Comparison of ENCODE assay signal across 22 mouse cellular contexts in genomic region chr11:64647938-64648337, GRCm38 (mm10).
DNase-seq lines count a peak whose midpoint lies in the region; ATAC-seq and TF ChIP-seq lines count a peak whose summit lies in the region.
"Had no signal": no experiment of that assay in that cellular context is flagged by ENCODE, and none has a peak within 500 bp of the region (broad histone marks: within the 10 kb centered on the region; RNA-seq: fewer than 3 reads in every experiment).

No protein-coding gene starts in this region.

- no peaks in the 10 kb centered on the region for H3K36me3 ChIP-seq in hindbrain, postnatal 0 days (ENCODE audit: insufficient read depth, low read length)
- H3K36me3 ChIP-seq in hindbrain, embryonic 12.5 days: no peaks in the 10 kb centered on the region
- H3K36me3 ChIP-seq in lung, embryonic 16.5 days (ENCODE audit: control insufficient read depth, insufficient read depth, low read length): no peaks in the 10 kb centered on the region
- no peaks in the 10 kb centered on the region for H3K36me3 ChIP-seq in lung, postnatal 0 days (ENCODE audit: insufficient read depth, low read length)
- no peaks in the 10 kb centered on the region for H3K36me3 ChIP-seq in intestine, embryonic 16.5 days (ENCODE audit: control insufficient read depth, insufficient read depth, low read length)
- H3K36me3 ChIP-seq: heart, embryonic 15.5 days; midbrain, embryonic 12.5 days; neural tube, embryonic 13.5 days; stomach, embryonic 15.5 days had no signal

- DNase-seq in cerebellum, postnatal 10 days: peak; percentile 11 to 19
- DNase-seq in cerebellum, postnatal 36 days: no peak
- peak; percentile 12 for DNase-seq in hindbrain, postnatal 0 days (ENCODE audit: low spot score)
- DNase-seq in lung, postnatal 14 days: no peak
- DNase-seq in lung, postnatal 0 days (ENCODE audit: low spot score): peak; percentile 59
- DNase-seq: adrenal gland, adult 8-10 months; cerebellum, adult 2 months; heart, postnatal 36 days; kidney, postnatal 25 days; thymus, adult 18-20 months; thymus, postnatal 36 days had no signal

- 48% methylated on average over 2 of the region's 2 CpGs for WGBS in hindbrain, postnatal 0 days
- 75% methylated on average over 2 of the region's 2 CpGs for WGBS in hindbrain, embryonic 12.5 days
- 47% methylated on average over 2 of the region's 2 CpGs for WGBS in lung, embryonic 16.5 days
- 37% methylated on average over 2 of the region's 2 CpGs for WGBS in lung, postnatal 0 days
- 47% methylated on average over 2 of the region's 2 CpGs for WGBS in intestine, embryonic 16.5 days

- no peak overlapping the region for H3K27ac ChIP-seq in hindbrain, postnatal 0 days
- H3K27ac ChIP-seq in hindbrain, embryonic 12.5 days: no peak overlapping the region
- H3K27ac ChIP-seq in lung, embryonic 16.5 days (ENCODE audit: low read length): no peak overlapping the region
- no peak overlapping the region for H3K27ac ChIP-seq in lung, postnatal 0 days (ENCODE audit: low read length)
- H3K27ac ChIP-seq in intestine, embryonic 16.5 days (ENCODE audit: low read length): no peak overlapping the region
- H3K27ac ChIP-seq: heart, embryonic 15.5 days; hindbrain, embryonic 14.5 days; layer of hippocampus, adult 2 months; midbrain, embryonic 12.5 days; neural tube, embryonic 13.5 days; stomach, embryonic 15.5 days had no signal

- H3K4me2 ChIP-seq in hindbrain, postnatal 0 days (ENCODE audit: low read depth, low read length): no peak overlapping the region
- H3K4me2 ChIP-seq in hindbrain, embryonic 12.5 days (replicated peaks): no peak overlapping the region
- H3K4me2 ChIP-seq in lung, embryonic 16.5 days (ENCODE audit: low read depth, low read length): no peak overlapping the region
- no peak overlapping the region for H3K4me2 ChIP-seq in lung, postnatal 0 days (replicated peaks; ENCODE audit: low read depth, low read length)
- no peak overlapping the region for H3K4me2 ChIP-seq in intestine, embryonic 16.5 days (ENCODE audit: low read depth, low read length)
- H3K4me2 ChIP-seq: heart, embryonic 15.5 days; hindbrain, embryonic 14.5 days; midbrain, embryonic 12.5 days; neural tube, embryonic 13.5 days; stomach, embryonic 15.5 days had no signal

- no peak for TF ChIP-seq CTCF in hindbrain, postnatal 0 days (IDR thresholded peaks at IDR 0.05; ENCODE audit: low read depth)
- no peak for TF ChIP-seq CTCF in lung, postnatal 0 days (IDR thresholded peaks at IDR 0.05)

- no peaks in the 10 kb centered on the region for H3K27me3 ChIP-seq in hindbrain, postnatal 0 days (ENCODE audit: insufficient read depth, low read length)
- no peaks in the 10 kb centered on the region for H3K27me3 ChIP-seq in hindbrain, embryonic 12.5 days
- H3K27me3 ChIP-seq in lung, embryonic 16.5 days (ENCODE audit: control insufficient read depth, insufficient read depth, low read depth, low read length): no peaks in the 10 kb centered on the region
- no peaks in the 10 kb centered on the region for H3K27me3 ChIP-seq in lung, postnatal 0 days (replicated peaks; ENCODE audit: insufficient read depth, low read length)
- H3K27me3 ChIP-seq in intestine, embryonic 16.5 days (replicated peaks; ENCODE audit: control insufficient read depth, insufficient read depth, low read length): no peaks in the 10 kb centered on the region
- H3K27me3 ChIP-seq: heart, embryonic 15.5 days; neural tube, embryonic 13.5 days; stomach, embryonic 15.5 days had no signal

- H3K4me1 ChIP-seq in hindbrain, postnatal 0 days (ENCODE audit: insufficient read depth, low read length): no peaks in the 10 kb centered on the region
- H3K4me1 ChIP-seq in hindbrain, embryonic 12.5 days: no peaks in the 10 kb centered on the region
- peaks cover 4% of the 10 kb centered on the region; the same call in 1 of the 2 replicates for H3K4me1 ChIP-seq in lung, embryonic 16.5 days (replicated peaks; ENCODE audit: control insufficient read depth, insufficient read depth, low read length)
- no peaks in the 10 kb centered on the region; the same call in 1 of the 2 replicates for H3K4me1 ChIP-seq in lung, postnatal 0 days (ENCODE audit: insufficient read depth, low read depth, low read length)
- no peaks in the 10 kb centered on the region for H3K4me1 ChIP-seq in intestine, embryonic 16.5 days (ENCODE audit: control insufficient read depth, insufficient read depth, low read length)
- H3K4me1 ChIP-seq: heart, embryonic 15.5 days; midbrain, embryonic 12.5 days; neural tube, embryonic 13.5 days; stomach, embryonic 15.5 days had no signal

- H3K9me3 ChIP-seq in hindbrain, postnatal 0 days (ENCODE audit: low read length): no peaks in the 10 kb centered on the region
- no peaks in the 10 kb centered on the region for H3K9me3 ChIP-seq in hindbrain, embryonic 12.5 days (replicated peaks)
- H3K9me3 ChIP-seq in lung, embryonic 16.5 days (ENCODE audit: control insufficient read depth, low read length): no peaks in the 10 kb centered on the region
- no peaks in the 10 kb centered on the region for H3K9me3 ChIP-seq in lung, postnatal 0 days (ENCODE audit: low read length)
- H3K9me3 ChIP-seq in intestine, embryonic 16.5 days (ENCODE audit: control insufficient read depth, low read length): no peaks in the 10 kb centered on the region
- H3K9me3 ChIP-seq: heart, embryonic 15.5 days; midbrain, embryonic 12.5 days; neural tube, embryonic 13.5 days; stomach, embryonic 15.5 days had no signal

- no peak overlapping the region for H3K4me3 ChIP-seq in hindbrain, postnatal 0 days (ENCODE audit: low read length)
- H3K4me3 ChIP-seq in hindbrain, embryonic 12.5 days: no peak overlapping the region
- no peak overlapping the region for H3K4me3 ChIP-seq in lung, embryonic 16.5 days (ENCODE audit: low read length)
- H3K4me3 ChIP-seq in lung, postnatal 0 days (ENCODE audit: low read depth, low read length): no peak overlapping the region
- no peak overlapping the region for H3K4me3 ChIP-seq in intestine, embryonic 16.5 days (ENCODE audit: low read length)
- H3K4me3 ChIP-seq: heart, embryonic 15.5 days; layer of hippocampus, adult 2 months; midbrain, embryonic 12.5 days; myocyte; neural tube, embryonic 13.5 days; stomach, embryonic 15.5 days had no signal

- no peak for ATAC-seq in hindbrain, postnatal 0 days
- no peak for ATAC-seq in hindbrain, embryonic 12.5 days (ENCODE audit: low FRiP score)
- ATAC-seq in lung, embryonic 16.5 days (ENCODE audit: low read depth): peak; percentile 56; the same call in 1 of the 2 replicates
- ATAC-seq in lung, postnatal 0 days: peak; percentile 61
- ATAC-seq in intestine, embryonic 16.5 days: no peak
- ATAC-seq: activated CD4-positive, CD25-positive, alpha-beta regulatory T cell, adult 4 months had no signal

- no peak for TF ChIP-seq EP300 in lung, postnatal 0 days (IDR thresholded peaks at IDR 0.05)

- no peak overlapping the region for H3K9ac ChIP-seq in hindbrain, postnatal 0 days (replicated peaks; ENCODE audit: low read length)
- H3K9ac ChIP-seq in hindbrain, embryonic 12.5 days: no peak overlapping the region
- no peak overlapping the region for H3K9ac ChIP-seq in lung, embryonic 16.5 days (ENCODE audit: low read length)
- no peak overlapping the region for H3K9ac ChIP-seq in lung, postnatal 0 days (replicated peaks; ENCODE audit: low read depth)
- H3K9ac ChIP-seq in intestine, embryonic 16.5 days (ENCODE audit: low read depth, low read length): no peak overlapping the region
- H3K9ac ChIP-seq: heart, embryonic 15.5 days; hindbrain, embryonic 14.5 days; midbrain, embryonic 12.5 days; neural tube, embryonic 13.5 days; stomach, embryonic 15.5 days had no signal

Comparison
In these comparisons a context has a peak if more than half of its experiments do, and no peak if none do; other contexts are left out.
1. DNase-seq: peak in cerebellum, postnatal 10 days (2 of 2), hindbrain, postnatal 0 days (single experiment) and lung, postnatal 0 days (single experiment); none in cerebellum, postnatal 36 days (0 of 2) and lung, postnatal 14 days (single experiment).
2. ATAC-seq: peak in lung, embryonic 16.5 days (single experiment) and lung, postnatal 0 days (single experiment); none in hindbrain, postnatal 0 days (single experiment), hindbrain, embryonic 12.5 days (single experiment) and intestine, embryonic 16.5 days (single experiment).